Mouse (Mus musculus) heart, adult 8-10 months (tissue): Measurements from ENCODE around the gene Arrb2. TPM values are rescaled to one million over a fixed set of nuclear protein-coding genes. Genes with fewer than 3 reads are reported as not detected.
"Not testable (repeated sequence)": the region's sequence is repeated elsewhere in the genome, so short reads cannot be mapped to it uniquely, and the experiment has no call there.

Experiments
- DNase-seq: peaks from one replicate; pipeline ENCODE4 v3.0.0; 2022; ENCODE audit warnings: low spot score
- total RNA-seq, 4 experiments: library from RNA; stranded (reverse); gene quantifications; 2 replicates each; pipeline ENCODE4 v1.2.4; 2022

The Arrb2 gene
- total RNA-seq, 4 experiments from 2014 or later, result 9.0 to 10.9 (median 9.9) TPM

- no peak for DNase-seq
Measured at GRCm38 (mm10) chr11:70444667-70445066, 12.2 kb downstream of the Arrb2 start.

GRCm38 (mm10) chr11:70446756-70447155, 14.3 kb downstream of the Arrb2 start:
- no peak for DNase-seq

- DNase-seq, result no peak
Measured at GRCm38 (mm10) chr11:70447373-70447772, 14.9 kb downstream of the Arrb2 start.

- DNase-seq, result no peak
Measured at GRCm38 (mm10) chr11:70450926-70451325, 18.5 kb downstream of the Arrb2 start.

- DNase-seq, result peak; percentile 97
Measured at GRCm38 (mm10) chr11:70451797-70452498, 19.5 kb downstream of the Arrb2 start, which contains the start of gene Med11. TSS of gene Med11 (plus strand) at chr11:70451919.

GRCm38 (mm10) chr11:70453261-70454044, 21.0 kb downstream of the Arrb2 start:
- no peak for DNase-seq

GRCm38 (mm10) chr11:70458688-70459600, 26.5 kb downstream of the Arrb2 start, which contains the start of gene Zmynd15:
TSS of gene Zmynd15 (plus strand) at chr11:70459433.
- DNase-seq, result no peak

GRCm38 (mm10) chr11:70459601-70460101, 27.2 kb downstream of the Arrb2 start, which contains the start of gene Cxcl16:
TSS of gene Cxcl16 (minus strand) at chr11:70459984.
- peak; percentile 64 for DNase-seq

- DNase-seq, result no peak
Measured at GRCm38 (mm10) chr11:70463970-70464369, 31.5 kb downstream of the Arrb2 start.

GRCm38 (mm10) chr11:70465211-70465610, 32.8 kb downstream of the Arrb2 start:
- no peak for DNase-seq

- no peak for DNase-seq
Measured at GRCm38 (mm10) chr11:70465824-70466223, 33.4 kb downstream of the Arrb2 start.

- peak; percentile 57 for DNase-seq
Measured at GRCm38 (mm10) chr11:70467902-70468619, 35.6 kb downstream of the Arrb2 start.

- no peak for DNase-seq
Measured at GRCm38 (mm10) chr11:70469764-70470163, 37.3 kb downstream of the Arrb2 start.

- no peak for DNase-seq
Measured at GRCm38 (mm10) chr11:70472716-70473115, 40.3 kb downstream of the Arrb2 start.

- not testable (repeated sequence) for DNase-seq
Measured at GRCm38 (mm10) chr11:70473291-70473690, 40.9 kb downstream of the Arrb2 start.

- no peak for DNase-seq
Measured at GRCm38 (mm10) chr11:70474872-70475534, 42.6 kb downstream of the Arrb2 start.

GRCm38 (mm10) chr11:70485498-70485897, 53.1 kb downstream of the Arrb2 start:
- DNase-seq, result no peak

- DNase-seq, result peak; percentile 51
Measured at GRCm38 (mm10) chr11:70487816-70488215, 55.4 kb downstream of the Arrb2 start.

GRCm38 (mm10) chr11:70489138-70489537, 56.7 kb downstream of the Arrb2 start:
- DNase-seq, result no peak

- DNase-seq, result no peak
Measured at GRCm38 (mm10) chr11:70489684-70490083, 57.2 kb downstream of the Arrb2 start.
